Mouse (Mus musculus): Measurements from ENCODE around the gene Ormdl2. TPM values are rescaled to one million over a fixed set of nuclear protein-coding genes. Genes with fewer than 3 reads are reported as not detected.

The Ormdl2 gene
- polyA plus RNA-seq (2011; ENCODE audit: insufficient read depth, insufficient read length, low replicate concordance, missing spikeins), result 24.9 and 25.4 TPM in 2 replicates

DNA sequence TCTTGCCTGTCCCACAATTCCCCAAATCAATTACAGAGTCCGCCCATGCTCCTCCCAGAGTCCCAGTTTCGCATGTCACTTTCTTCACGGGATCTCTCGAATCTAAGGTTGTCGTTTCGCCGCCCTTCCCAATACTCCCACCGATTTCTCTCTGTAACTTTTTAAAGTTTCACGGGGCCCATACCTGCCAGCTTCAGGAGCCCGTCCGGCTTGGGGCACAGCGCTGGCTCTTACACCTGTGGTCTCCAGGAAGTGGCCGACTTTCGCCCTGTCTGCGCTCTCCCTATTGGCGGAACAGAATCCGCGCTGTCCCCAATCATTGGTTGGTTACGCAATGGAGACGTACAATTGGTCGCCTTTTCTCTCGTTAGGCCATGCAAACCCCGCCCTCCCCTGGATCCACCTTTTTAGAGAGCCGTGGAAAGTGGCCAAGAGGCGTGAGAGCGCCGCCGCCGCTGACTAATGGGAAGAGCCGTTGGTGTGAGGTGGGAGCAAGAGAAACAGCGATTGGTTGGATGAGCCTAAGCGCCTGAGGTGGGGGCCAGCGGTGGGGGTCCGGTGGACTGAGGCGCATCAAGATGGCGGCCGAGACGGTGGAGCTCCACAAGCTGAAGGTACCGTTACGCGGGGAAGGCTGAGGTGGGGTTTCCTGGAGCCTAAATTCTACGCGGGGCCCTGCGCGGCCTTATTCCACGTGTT lies at the start of gene Ormdl2:
TSS of gene Ormdl2 (minus strand) at position 288 of the 699 bp plus-strand sequence.
- TF ChIP-seq CTCF (IDR thresholded peaks at IDR 0.05; ENCODE audit: control insufficient read depth, insufficient read depth, low read length) (no peak), POLR2A (IDR thresholded peaks at IDR 0.05; ENCODE audit: borderline replicate concordance, control insufficient read depth, low read depth, low read length) (peak; percentile 56; the same call in 1 of the 2 replicates)
- peak within 1 kb of the TSS; percentile 16; the same call in 1 of the 2 replicates for H3K27ac ChIP-seq (ENCODE audit: control insufficient read depth, insufficient read depth, low read depth, low read length, poor library complexity)
- no peaks in the 10 kb centered on the region; the same call in 1 of the 2 replicates for H3K4me1 ChIP-seq (ENCODE audit: control insufficient read depth, insufficient read depth, low read length)
- H3K4me3 ChIP-seq (replicated peaks; ENCODE audit: control insufficient read depth, low read depth, low read length), result peak within 1 kb of the TSS; percentile 92
- WGBS, result under 1% methylated on average over 46 of the region's 46 CpGs

- no peak for TF ChIP-seq CTCF (IDR thresholded peaks at IDR 0.05; ENCODE audit: control insufficient read depth, insufficient read depth, low read length)
- TF ChIP-seq POLR2A (IDR thresholded peaks at IDR 0.05; ENCODE audit: borderline replicate concordance, control insufficient read depth, low read depth, low read length), result no peak
- Histone ChIP-seq H3K4me1 (ENCODE audit: control insufficient read depth, insufficient read depth, low read length) (no peaks in the 10 kb centered on the region), H3K4me3 (replicated peaks; ENCODE audit: control insufficient read depth, low read depth, low read length) (no peak overlapping the region), H3K27ac (ENCODE audit: control insufficient read depth, insufficient read depth, low read depth, low read length, poor library complexity) (no peak overlapping the region)
- WGBS, result 72% methylated on average over 3 of the region's 3 CpGs
Observed at GRCm38 (mm10) chr10:128870341-128870740, 48.9 kb upstream of the Ormdl2 start.

DNA sequence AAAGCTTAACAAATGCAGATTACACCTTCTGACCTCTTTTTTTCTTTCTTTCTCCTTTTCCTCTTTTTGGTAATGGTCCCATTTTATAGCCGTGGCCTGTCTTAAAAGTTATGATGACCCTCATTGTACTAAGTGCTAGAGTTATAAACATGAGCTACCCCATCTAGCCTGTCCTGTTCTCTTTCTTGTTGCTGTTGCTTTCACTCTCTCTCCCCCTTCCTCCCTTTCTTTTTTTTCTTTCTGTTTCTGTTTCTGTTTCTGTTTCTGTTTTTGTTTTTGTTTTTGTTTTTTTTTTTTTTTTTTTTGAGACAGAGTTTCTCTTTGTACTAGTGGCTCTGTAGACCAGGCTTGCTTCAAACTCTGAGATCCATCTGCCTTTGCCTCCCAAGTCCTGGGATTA lies 45.1 kb upstream of the Ormdl2 start:
- no peak for TF ChIP-seq CTCF (IDR thresholded peaks at IDR 0.05; ENCODE audit: control insufficient read depth, insufficient read depth, low read length)
- TF ChIP-seq POLR2A (IDR thresholded peaks at IDR 0.05; ENCODE audit: borderline replicate concordance, control insufficient read depth, low read depth, low read length), result no peak
- H3K4me3 ChIP-seq (replicated peaks; ENCODE audit: control insufficient read depth, low read depth, low read length), result no peak overlapping the region
- H3K27ac ChIP-seq (ENCODE audit: control insufficient read depth, insufficient read depth, low read depth, low read length, poor library complexity), result no peak overlapping the region
- WGBS, result 91% methylated on average over 1 of the region's 1 CpGs
- no peaks in the 10 kb centered on the region for H3K4me1 ChIP-seq (ENCODE audit: control insufficient read depth, insufficient read depth, low read length)

DNA sequence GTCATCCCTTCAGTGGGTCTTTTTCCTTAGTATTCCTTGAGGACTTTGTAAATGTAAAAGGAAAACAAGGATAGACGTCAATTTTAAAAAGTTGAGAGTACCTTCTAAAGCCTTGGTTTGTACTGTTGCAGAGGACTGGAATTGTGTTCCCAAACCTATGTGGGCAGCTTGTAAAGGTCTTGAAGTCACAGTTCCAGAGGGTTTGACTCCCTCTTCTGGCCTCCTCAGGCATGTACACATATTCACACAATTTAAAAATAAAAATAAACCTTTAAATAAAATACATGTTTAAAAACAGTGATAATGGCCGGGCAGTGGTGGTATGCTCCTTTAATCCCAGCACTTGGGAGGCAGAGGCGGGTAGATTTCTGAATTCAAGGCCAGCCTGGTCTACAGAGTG lies 44.6 kb upstream of the Ormdl2 start:
- Histone ChIP-seq H3K4me1 (ENCODE audit: control insufficient read depth, insufficient read depth, low read length) (no peaks in the 10 kb centered on the region), H3K27ac (ENCODE audit: control insufficient read depth, insufficient read depth, low read depth, low read length, poor library complexity) (no peak overlapping the region), H3K4me3 (replicated peaks; ENCODE audit: control insufficient read depth, low read depth, low read length) (no peak overlapping the region)
- no peak for TF ChIP-seq POLR2A (IDR thresholded peaks at IDR 0.05; ENCODE audit: borderline replicate concordance, control insufficient read depth, low read depth, low read length)
- TF ChIP-seq CTCF (IDR thresholded peaks at IDR 0.05; ENCODE audit: control insufficient read depth, insufficient read depth, low read length), result no peak
- WGBS, result 70% methylated on average over 3 of the region's 3 CpGs

- H3K4me3 ChIP-seq (replicated peaks; ENCODE audit: control insufficient read depth, low read depth, low read length), result no peak overlapping the region
- no peak overlapping the region for H3K27ac ChIP-seq (ENCODE audit: control insufficient read depth, insufficient read depth, low read depth, low read length, poor library complexity)
- no peaks in the 10 kb centered on the region for H3K4me1 ChIP-seq (ENCODE audit: control insufficient read depth, insufficient read depth, low read length)
- no peak for TF ChIP-seq CTCF (IDR thresholded peaks at IDR 0.05; ENCODE audit: control insufficient read depth, insufficient read depth, low read length)
- no peak for TF ChIP-seq POLR2A (IDR thresholded peaks at IDR 0.05; ENCODE audit: borderline replicate concordance, control insufficient read depth, low read depth, low read length)
Observed at GRCm38 (mm10) chr10:128861176-128861575, 39.7 kb upstream of the Ormdl2 start.

DNA sequence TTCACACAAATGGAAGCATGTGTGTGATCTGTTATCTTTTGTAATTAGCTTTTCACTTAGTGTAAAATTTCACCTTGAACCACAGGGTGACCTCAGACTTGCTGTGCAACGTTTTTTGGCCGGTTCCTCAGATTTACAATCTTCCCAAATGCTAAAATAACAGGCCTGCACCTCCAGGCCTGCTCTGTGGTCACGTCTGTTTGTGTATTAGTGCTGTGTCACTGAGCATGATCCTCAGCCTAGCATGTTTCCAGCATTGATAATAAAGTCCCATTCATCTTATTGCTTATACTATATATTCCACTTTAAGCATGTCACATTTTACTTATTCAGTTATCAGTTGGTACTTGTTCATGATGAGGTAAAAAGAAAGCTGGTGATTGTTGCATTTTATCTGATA lies 28.9 kb upstream of the Ormdl2 start:
- Histone ChIP-seq H3K4me3 (replicated peaks; ENCODE audit: control insufficient read depth, low read depth, low read length) (no peak overlapping the region), H3K27ac (ENCODE audit: control insufficient read depth, insufficient read depth, low read depth, low read length, poor library complexity) (no peak overlapping the region), H3K4me1 (ENCODE audit: control insufficient read depth, insufficient read depth, low read length) (no peaks in the 10 kb centered on the region)
- TF ChIP-seq CTCF (IDR thresholded peaks at IDR 0.05; ENCODE audit: control insufficient read depth, insufficient read depth, low read length), result no peak
- 45% methylated on average over 3 of the region's 3 CpGs for WGBS

DNA sequence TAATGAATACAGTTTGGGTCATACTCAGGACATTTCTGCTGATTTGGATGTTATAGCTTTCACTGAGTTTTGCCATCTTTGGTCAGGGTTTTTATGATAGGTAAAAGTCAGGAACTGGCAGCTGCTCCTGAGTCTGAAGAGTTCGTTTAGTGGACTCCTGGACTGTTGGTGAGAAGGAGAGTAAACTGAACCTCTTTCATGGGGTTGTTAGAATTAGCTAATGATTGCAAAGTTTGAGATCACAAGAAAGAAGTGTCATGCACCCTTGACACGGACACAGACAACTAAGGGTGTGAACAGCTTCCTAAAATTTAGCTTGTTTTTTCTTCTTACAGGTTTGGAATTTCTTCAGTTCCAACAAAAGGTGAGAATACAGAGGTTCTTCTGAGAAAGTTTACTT lies 27.0 kb upstream of the Ormdl2 start:
- WGBS, result 74% methylated on average over 2 of the region's 2 CpGs
- no peaks in the 10 kb centered on the region for H3K4me1 ChIP-seq (ENCODE audit: control insufficient read depth, insufficient read depth, low read length)
- H3K4me3 ChIP-seq (replicated peaks; ENCODE audit: control insufficient read depth, low read depth, low read length), result no peak overlapping the region
- TF ChIP-seq POLR2A (IDR thresholded peaks at IDR 0.05; ENCODE audit: borderline replicate concordance, control insufficient read depth, low read depth, low read length) (no peak), CTCF (IDR thresholded peaks at IDR 0.05; ENCODE audit: control insufficient read depth, insufficient read depth, low read length) (no peak)
- H3K27ac ChIP-seq (ENCODE audit: control insufficient read depth, insufficient read depth, low read depth, low read length, poor library complexity), result no peak overlapping the region

- WGBS, result 72% methylated on average over 4 of the region's 4 CpGs
- TF ChIP-seq POLR2A (IDR thresholded peaks at IDR 0.05; ENCODE audit: borderline replicate concordance, control insufficient read depth, low read depth, low read length) (no peak), CTCF (IDR thresholded peaks at IDR 0.05; ENCODE audit: control insufficient read depth, insufficient read depth, low read length) (no peak)
- no peak overlapping the region for H3K4me3 ChIP-seq (replicated peaks; ENCODE audit: control insufficient read depth, low read depth, low read length)
Observed at GRCm38 (mm10) chr10:128846664-128847063, 25.2 kb upstream of the Ormdl2 start.

DNA sequence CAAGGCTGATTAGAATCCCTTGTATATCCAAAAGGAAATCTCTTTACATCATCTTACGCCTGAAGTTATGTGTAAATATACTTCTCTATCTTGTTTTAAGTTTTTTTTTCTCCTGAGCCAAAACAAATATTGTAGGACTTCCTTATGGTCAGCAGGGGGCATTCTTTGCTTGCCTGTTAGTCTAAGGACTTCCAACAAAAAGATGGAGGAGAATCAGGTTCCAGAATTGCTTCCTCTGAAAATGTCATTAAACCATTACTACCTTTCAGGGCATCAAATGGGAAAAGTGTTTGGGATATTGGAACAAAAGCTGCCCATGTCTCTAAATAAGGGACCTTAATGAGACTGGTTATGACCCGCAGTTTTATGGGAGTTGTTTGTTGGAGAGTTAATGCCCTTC lies 24.1 kb upstream of the Ormdl2 start:
- WGBS, result 83% methylated on average over 2 of the region's 2 CpGs
- no peak overlapping the region for H3K27ac ChIP-seq (ENCODE audit: control insufficient read depth, insufficient read depth, low read depth, low read length, poor library complexity)
- peak; percentile 10; the same call in 1 of the 2 replicates for TF ChIP-seq CTCF (IDR thresholded peaks at IDR 0.05; ENCODE audit: control insufficient read depth, insufficient read depth, low read length)
- TF ChIP-seq POLR2A (IDR thresholded peaks at IDR 0.05; ENCODE audit: borderline replicate concordance, control insufficient read depth, low read depth, low read length), result no peak
- H3K4me3 ChIP-seq (replicated peaks; ENCODE audit: control insufficient read depth, low read depth, low read length), result no peak overlapping the region
- H3K4me1 ChIP-seq (ENCODE audit: control insufficient read depth, insufficient read depth, low read length), result no peaks in the 10 kb centered on the region

More at GRCm38 (mm10) chr10:128846664-128847063, 25.2 kb upstream of the Ormdl2 start:
- Histone ChIP-seq H3K27ac (ENCODE audit: control insufficient read depth, insufficient read depth, low read depth, low read length, poor library complexity) (no peak overlapping the region), H3K4me1 (ENCODE audit: control insufficient read depth, insufficient read depth, low read length) (no peaks in the 10 kb centered on the region)

Measured in bone marrow, adult 2 months (tissue).